Mouse (Mus musculus): ENCODE results near the gene Ret. TPM values are rescaled to one million over a fixed set of nuclear protein-coding genes. Genes with fewer than 3 reads are reported as not detected.
A peak's percentile ranks its signal among the peaks of the same experiment; 100 is the strongest.

Gene Ret
- polyA plus RNA-seq, 1 experiment from 2014 or later, result 0.38 TPM

DNA sequence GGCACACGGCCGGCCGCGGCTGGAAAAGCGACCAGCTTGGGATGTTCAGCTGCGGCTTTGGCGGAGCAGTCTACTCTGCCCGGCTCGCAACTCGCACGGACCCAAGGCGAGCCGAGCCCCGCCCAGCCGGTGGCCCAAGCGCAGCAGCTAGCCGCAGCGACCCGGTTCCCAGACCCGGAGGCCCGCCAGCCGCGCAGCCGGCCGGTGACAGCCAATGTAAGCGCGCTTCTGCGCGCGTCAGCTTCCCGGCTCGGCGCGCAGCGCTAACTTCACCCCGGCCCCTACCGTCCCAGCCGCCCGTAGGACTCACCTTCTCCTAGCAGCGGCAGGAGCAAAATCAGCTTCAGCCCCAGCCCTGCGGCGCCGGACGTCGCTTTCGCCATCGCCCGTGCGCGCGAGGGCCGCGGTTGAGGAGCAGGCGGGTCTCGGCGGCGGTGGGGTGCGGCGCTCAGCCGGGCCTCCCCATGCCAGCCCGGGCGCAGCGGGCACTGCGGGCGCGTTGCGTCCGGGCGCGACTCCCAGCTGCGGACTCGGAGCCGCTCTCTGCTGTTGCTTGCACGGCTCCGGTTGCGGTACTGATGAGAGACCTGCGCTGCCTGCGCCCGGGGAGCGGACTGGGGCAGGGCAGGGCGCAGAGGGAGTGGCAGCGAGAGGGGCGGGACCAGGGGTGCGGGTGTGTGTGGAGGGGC lies 623 bp downstream of the Ret start:
- Histone ChIP-seq H3K36me3 (no peaks in the 10 kb centered on the region), H3K4me3 (replicated peaks) (peak overlapping the region; percentile 68), H3K9ac (replicated peaks) (peak overlapping the region; percentile 59), H3K27ac (no peak overlapping the region), H3K9me3 (no peaks in the 10 kb centered on the region), H3K4me1 (replicated peaks) (peaks cover 14% of the 10 kb centered on the region), H3K27me3 (peaks cover 73% of the 10 kb centered on the region), H3K4me2 (peak overlapping the region; percentile 99)
- peak; percentile 50; the same call in 1 of the 2 replicates for ATAC-seq (ENCODE audit: insufficient number of reproducible peaks, insufficient read depth, low FRiP score, low TSS enrichment, low read depth)
- WGBS, result under 1% methylated on average over 84 of the region's 84 CpGs

DNA sequence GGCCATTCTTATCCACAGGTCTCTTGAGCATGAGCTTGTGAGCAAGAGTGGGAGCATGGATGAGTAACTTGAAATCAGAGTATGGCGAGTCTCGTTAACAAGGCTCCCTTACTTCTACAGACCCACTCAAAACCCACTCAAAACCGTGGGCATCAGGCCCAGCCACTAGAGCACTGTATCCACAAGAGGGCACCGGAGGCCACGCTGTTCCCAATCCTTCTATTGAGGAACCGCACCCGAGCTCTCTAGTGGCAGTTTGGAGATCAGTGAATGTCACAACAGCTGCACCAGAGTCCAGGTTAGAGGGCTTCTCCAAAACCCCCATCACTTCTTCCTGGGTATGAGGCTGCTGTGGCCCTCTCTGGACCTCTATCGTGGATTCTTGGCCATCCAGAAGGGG lies 2.4 kb downstream of the Ret start:
- no peak for ATAC-seq (ENCODE audit: insufficient number of reproducible peaks, insufficient read depth, low FRiP score, low TSS enrichment, low read depth)
- Histone ChIP-seq H3K4me2 (no peak overlapping the region), H3K4me3 (replicated peaks) (no peak overlapping the region), H3K9me3 (no peaks in the 10 kb centered on the region), H3K27me3 (peaks cover 73% of the 10 kb centered on the region), H3K9ac (replicated peaks) (no peak overlapping the region), H3K4me1 (replicated peaks) (peaks cover 14% of the 10 kb centered on the region), H3K36me3 (no peaks in the 10 kb centered on the region), H3K27ac (no peak overlapping the region)
- WGBS, result 35% methylated on average over 8 of the region's 8 CpGs

DNA sequence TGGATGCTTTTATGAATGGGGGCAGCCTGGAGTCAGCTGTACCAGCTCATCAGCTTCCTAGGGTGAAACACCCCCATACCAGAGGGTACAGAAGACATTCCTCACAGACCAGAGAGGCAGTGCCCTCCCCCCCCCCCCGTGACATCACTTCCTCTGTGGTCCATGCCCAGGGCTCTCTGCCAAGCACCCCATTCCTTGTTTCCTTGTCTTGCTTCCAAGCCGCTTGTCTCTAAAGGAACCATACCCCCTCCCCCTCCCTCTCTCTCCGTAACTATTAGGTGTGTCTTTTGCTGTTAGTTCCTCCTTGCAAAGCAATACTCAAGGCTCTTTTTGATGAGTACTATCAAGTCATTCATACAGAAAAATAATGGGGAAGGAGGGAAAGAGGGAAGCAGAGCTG lies 4.6 kb downstream of the Ret start:
- WGBS, result 68% methylated on average over 3 of the region's 3 CpGs
- no peaks in the 10 kb centered on the region for H3K36me3 ChIP-seq

DNA sequence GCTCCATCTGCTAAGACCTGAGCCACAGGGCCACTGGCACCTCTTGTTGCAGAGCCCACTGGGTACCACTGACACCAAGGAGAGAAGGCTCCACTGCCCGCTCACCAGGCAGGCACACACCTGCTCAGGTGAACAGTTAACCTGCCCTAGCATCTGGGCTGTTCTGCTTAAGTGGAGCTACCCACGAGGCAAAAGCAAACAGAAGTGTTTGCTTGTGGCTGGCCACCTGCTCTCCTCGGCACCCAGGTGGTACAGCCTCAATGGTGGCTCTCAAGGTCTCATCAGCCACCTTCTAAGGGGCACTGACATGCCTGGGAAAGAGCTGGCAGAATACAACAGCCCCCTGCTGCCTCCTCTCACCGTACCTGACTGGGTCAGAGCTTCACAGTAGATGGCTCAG lies 5.3 kb downstream of the Ret start:
- ATAC-seq (ENCODE audit: insufficient number of reproducible peaks, insufficient read depth, low FRiP score, low TSS enrichment, low read depth), result no peak
- H3K36me3 ChIP-seq, result no peaks in the 10 kb centered on the region
- no peak overlapping the region for H3K4me2 ChIP-seq
- WGBS, result 61% methylated on average over 4 of the region's 4 CpGs
- no peak overlapping the region for H3K4me3 ChIP-seq (replicated peaks)
- H3K27ac ChIP-seq, result no peak overlapping the region
- no peak overlapping the region for H3K9ac ChIP-seq (replicated peaks)
- H3K4me1 ChIP-seq (replicated peaks), result peaks cover 6% of the 10 kb centered on the region
- H3K9me3 ChIP-seq, result no peaks in the 10 kb centered on the region
- H3K27me3 ChIP-seq, result peaks cover 47% of the 10 kb centered on the region

More for the DNA sequence above, 4.6 kb downstream of the Ret start:
- no peak overlapping the region for H3K9ac ChIP-seq (replicated peaks)
- H3K4me2 ChIP-seq, result no peak overlapping the region
- H3K27me3 ChIP-seq, result peaks cover 54% of the 10 kb centered on the region
- ATAC-seq (ENCODE audit: insufficient number of reproducible peaks, insufficient read depth, low FRiP score, low TSS enrichment, low read depth), result no peak
- H3K27ac ChIP-seq, result no peak overlapping the region
- H3K9me3 ChIP-seq, result no peaks in the 10 kb centered on the region
- H3K4me3 ChIP-seq (replicated peaks), result no peak overlapping the region
- H3K4me1 ChIP-seq (replicated peaks), result peaks cover 13% of the 10 kb centered on the region

DNA sequence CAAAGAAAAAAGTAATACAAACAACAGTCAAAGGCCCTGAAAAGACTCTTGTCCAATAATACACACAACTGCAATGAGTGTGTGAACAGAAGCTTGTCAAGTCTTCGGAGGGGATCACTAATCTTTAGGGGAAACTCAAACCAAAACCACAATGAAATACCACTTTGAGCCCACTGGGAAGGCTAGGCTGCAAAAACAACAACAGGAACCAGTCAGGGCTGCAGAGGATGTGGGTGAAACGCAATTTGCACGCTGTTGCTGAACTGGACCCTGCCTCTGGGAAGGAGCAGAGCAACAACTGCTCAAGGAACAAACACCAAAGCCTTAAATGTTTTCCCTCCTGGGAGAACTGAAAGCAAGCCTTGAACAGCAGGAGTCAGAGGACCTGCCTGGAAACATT lies 7.8 kb downstream of the Ret start:
- Histone ChIP-seq H3K9me3 (no peaks in the 10 kb centered on the region), H3K27ac (no peak overlapping the region), H3K27me3 (peaks cover 23% of the 10 kb centered on the region), H3K4me1 (replicated peaks) (no peaks in the 10 kb centered on the region), H3K4me3 (replicated peaks) (no peak overlapping the region), H3K9ac (replicated peaks) (no peak overlapping the region), H3K36me3 (no peaks in the 10 kb centered on the region), H3K4me2 (no peak overlapping the region)
- no peak for ATAC-seq (ENCODE audit: insufficient number of reproducible peaks, insufficient read depth, low FRiP score, low TSS enrichment, low read depth)
- 56% methylated on average over 3 of the region's 3 CpGs for whole genome bisulfite sequencing

DNA sequence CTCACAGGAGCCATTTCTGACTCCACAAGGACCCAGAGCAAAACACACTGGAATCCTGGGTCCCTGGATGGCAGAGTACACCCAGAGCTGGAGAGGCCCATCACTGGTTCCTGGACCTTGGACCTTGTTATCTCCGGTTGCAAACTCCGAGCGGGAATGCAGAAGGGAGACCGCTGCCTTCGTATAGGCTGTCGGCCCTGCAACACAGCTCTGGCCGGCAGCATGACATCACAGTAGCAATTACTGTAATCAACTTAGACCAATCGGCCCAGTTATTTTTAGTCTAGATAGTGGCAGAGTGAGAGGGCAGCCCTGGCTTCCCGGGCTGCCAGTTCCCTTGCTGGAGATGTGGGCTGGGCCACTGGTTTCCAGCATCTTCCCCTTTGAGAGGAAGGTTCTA lies 8.9 kb downstream of the Ret start:
- H3K9ac ChIP-seq (replicated peaks), result no peak overlapping the region
- H3K36me3 ChIP-seq, result no peaks in the 10 kb centered on the region
- peaks cover 11% of the 10 kb centered on the region for H3K27me3 ChIP-seq
- no peak overlapping the region for H3K4me3 ChIP-seq (replicated peaks)
- H3K4me2 ChIP-seq, result no peak overlapping the region
- no peaks in the 10 kb centered on the region for H3K4me1 ChIP-seq (replicated peaks)
- WGBS, result 84% methylated on average over 9 of the region's 9 CpGs
- no peak overlapping the region for H3K27ac ChIP-seq
- no peaks in the 10 kb centered on the region for H3K9me3 ChIP-seq
- no peak for ATAC-seq (ENCODE audit: insufficient number of reproducible peaks, insufficient read depth, low FRiP score, low TSS enrichment, low read depth)

DNA sequence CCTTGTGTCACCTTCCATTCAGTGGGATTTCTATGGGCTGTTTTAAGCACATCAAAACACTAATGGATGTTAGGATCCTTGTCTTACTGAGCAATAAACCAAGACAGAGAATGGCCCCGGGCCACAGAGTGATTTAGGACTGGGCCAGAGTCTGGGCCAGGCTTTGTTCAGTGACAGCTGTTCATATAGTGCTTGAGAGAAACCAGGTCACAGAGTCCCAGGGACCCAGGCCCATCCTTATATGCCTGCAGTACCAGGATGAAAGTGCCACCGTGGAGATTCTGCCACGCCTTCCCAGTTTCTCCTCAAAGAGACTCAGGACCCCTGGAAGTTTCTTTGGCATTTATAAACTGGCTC lies 10.3 kb downstream of the Ret start:
- no peak overlapping the region for H3K4me2 ChIP-seq
- no peaks in the 10 kb centered on the region for H3K36me3 ChIP-seq
- no peak overlapping the region for H3K27ac ChIP-seq
- WGBS, result 53% methylated on average over 3 of the region's 3 CpGs
- peaks cover 2% of the 10 kb centered on the region for H3K27me3 ChIP-seq
- H3K4me3 ChIP-seq (replicated peaks), result no peak overlapping the region
- ATAC-seq (ENCODE audit: insufficient number of reproducible peaks, insufficient read depth, low FRiP score, low TSS enrichment, low read depth), result no peak
- no peaks in the 10 kb centered on the region for H3K4me1 ChIP-seq (replicated peaks)
- H3K9me3 ChIP-seq, result no peaks in the 10 kb centered on the region
- H3K9ac ChIP-seq (replicated peaks), result no peak overlapping the region

DNA sequence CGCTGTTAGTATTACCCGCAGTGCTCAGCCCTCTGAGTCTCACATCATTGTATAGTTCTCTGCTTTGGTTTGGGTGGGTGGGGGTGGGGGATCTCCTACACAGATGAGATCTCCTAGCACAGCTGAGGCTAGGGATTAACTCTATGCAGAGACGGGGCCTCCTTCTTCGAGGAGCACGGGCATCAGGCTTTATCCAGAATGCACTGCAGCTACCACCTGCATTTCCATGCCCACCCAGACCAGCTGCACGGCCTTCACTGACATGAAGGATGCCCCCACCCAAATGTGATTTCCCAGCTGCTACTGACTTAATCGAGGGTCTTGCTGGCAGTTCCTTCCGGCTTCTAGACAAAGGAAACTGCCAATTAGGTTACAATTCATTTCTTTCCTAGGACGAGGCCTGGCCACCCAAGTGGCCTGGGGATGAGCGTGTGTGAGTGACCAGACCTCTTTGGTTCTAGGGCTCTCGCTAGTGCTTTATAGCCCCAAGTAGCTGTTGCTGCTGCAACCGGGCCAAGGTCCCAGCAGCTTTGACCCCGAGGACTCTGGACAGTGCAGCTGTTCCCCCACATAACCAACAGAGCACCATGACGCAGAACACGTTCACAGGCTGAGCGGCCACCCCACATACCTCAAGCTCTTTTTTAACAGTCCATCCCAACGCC lies 10.8 kb downstream of the Ret start:
- Histone ChIP-seq H3K27ac (no peak overlapping the region), H3K36me3 (no peaks in the 10 kb centered on the region), H3K4me2 (no peak overlapping the region), H3K4me1 (replicated peaks) (no peaks in the 10 kb centered on the region), H3K4me3 (replicated peaks) (no peak overlapping the region), H3K9ac (replicated peaks) (no peak overlapping the region), H3K27me3 (no peaks in the 10 kb centered on the region; the same call in 1 of the 2 replicates), H3K9me3 (no peaks in the 10 kb centered on the region)
- WGBS, result 37% methylated on average over 17 of the region's 17 CpGs
- ATAC-seq (ENCODE audit: insufficient number of reproducible peaks, insufficient read depth, low FRiP score, low TSS enrichment, low read depth), result no peak

DNA sequence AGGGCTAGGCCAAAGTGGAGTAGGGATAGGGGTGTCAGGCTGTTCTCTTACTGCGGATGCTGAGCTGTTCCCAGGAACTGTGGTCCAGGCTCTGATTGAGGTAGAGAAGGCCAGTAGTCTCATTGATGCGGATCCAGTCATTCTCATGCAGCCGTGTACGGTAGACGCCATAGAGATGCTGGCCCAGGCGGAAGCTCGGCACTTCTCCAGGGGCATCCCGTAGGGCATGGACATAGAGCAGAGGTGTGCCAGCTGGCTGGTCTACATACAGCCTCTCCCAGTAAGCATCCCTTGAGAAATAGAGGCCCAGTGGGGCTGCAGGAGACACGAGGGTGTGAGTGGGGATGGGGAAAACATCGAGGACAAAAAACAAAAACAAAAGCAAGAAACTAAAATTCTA lies 13.4 kb downstream of the Ret start:
- H3K9me3 ChIP-seq, result no peaks in the 10 kb centered on the region
- H3K36me3 ChIP-seq, result no peaks in the 10 kb centered on the region
- no peaks in the 10 kb centered on the region for H3K4me1 ChIP-seq (replicated peaks)
- no peak overlapping the region for H3K9ac ChIP-seq (replicated peaks)
- H3K4me2 ChIP-seq, result no peak overlapping the region
- WGBS, result 94% methylated on average over 10 of the region's 10 CpGs
- H3K27ac ChIP-seq, result no peak overlapping the region
- no peak for ATAC-seq (ENCODE audit: insufficient number of reproducible peaks, insufficient read depth, low FRiP score, low TSS enrichment, low read depth)
- no peaks in the 10 kb centered on the region for H3K27me3 ChIP-seq
- no peak overlapping the region for H3K4me3 ChIP-seq (replicated peaks)

DNA sequence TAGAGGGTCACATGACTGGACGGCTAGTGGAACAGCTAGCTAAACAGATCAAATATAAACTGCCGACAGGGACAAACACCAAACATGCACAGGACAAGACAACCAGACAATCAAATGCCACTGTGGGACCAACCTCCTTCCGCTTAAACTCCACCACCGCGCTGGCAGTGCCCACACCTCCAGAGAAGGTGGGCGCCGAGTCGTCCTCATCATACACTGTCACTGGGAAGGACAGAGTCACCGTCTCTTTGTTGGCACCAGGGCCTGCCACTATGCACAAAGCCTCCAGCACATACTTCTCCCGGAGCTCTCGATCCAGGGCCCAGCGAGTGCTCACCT lies 17.5 kb downstream of the Ret start:
- no peak overlapping the region for H3K4me2 ChIP-seq
- ATAC-seq (ENCODE audit: insufficient number of reproducible peaks, insufficient read depth, low FRiP score, low TSS enrichment, low read depth), result no peak
- H3K4me3 ChIP-seq (replicated peaks), result no peak overlapping the region
- 85% methylated on average over 12 of the region's 12 CpGs for WGBS
- H3K9ac ChIP-seq (replicated peaks), result no peak overlapping the region
- H3K27ac ChIP-seq, result no peak overlapping the region
- H3K36me3 ChIP-seq, result no peaks in the 10 kb centered on the region
- no peaks in the 10 kb centered on the region for H3K9me3 ChIP-seq
- no peaks in the 10 kb centered on the region for H3K4me1 ChIP-seq (replicated peaks)
- H3K27me3 ChIP-seq, result no peaks in the 10 kb centered on the region

DNA sequence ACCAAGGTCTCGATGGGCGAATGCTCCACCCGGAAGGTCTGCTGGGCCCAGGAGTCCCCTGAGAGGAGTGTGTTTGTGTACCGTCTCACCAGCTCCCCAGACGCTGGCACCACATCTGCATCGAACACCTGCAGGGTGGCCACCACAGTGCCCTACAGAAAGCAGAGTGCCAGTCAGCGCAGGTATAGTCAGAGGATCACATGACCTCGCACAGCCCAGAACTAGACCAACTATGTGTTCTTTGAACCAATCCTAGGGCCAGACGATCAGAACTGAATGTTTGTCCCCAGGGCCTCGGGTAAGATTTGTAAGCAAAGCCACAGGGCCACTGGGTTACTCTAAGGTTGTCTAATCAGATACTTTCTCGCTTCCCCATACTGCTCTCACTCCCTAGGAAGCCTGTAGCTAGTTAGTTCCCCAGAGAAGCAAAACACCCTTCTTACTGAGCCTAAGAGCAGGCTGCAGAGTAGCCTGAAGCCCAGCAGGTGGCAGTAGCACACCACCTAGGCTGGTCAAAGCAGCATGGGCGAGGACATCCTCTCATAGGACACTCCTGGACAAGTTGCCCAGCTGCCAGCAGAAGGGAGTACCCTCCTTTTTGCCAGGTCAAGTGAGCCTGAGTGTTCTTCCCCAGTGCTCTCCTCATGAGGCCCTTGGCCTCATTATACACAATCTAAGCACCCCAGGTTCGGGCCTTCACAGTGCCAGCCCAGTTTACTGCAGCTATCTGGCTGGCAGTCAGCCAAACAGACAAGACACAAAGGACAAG lies 18.0 kb downstream of the Ret start:
- Histone ChIP-seq H3K4me1 (replicated peaks) (no peaks in the 10 kb centered on the region), H3K9ac (replicated peaks) (no peak overlapping the region), H3K27ac (no peak overlapping the region), H3K4me2 (no peak overlapping the region), H3K36me3 (no peaks in the 10 kb centered on the region), H3K4me3 (replicated peaks) (no peak overlapping the region), H3K27me3 (no peaks in the 10 kb centered on the region), H3K9me3 (no peaks in the 10 kb centered on the region)
- 62% methylated on average over 13 of the region's 13 CpGs for WGBS
- ATAC-seq (ENCODE audit: insufficient number of reproducible peaks, insufficient read depth, low FRiP score, low TSS enrichment, low read depth), result peak; percentile 54

All from limb, embryonic 12.5 days (tissue).